Comparison of ENCODE assay signal across 8 mouse cellular contexts in the genomic region with DNA sequence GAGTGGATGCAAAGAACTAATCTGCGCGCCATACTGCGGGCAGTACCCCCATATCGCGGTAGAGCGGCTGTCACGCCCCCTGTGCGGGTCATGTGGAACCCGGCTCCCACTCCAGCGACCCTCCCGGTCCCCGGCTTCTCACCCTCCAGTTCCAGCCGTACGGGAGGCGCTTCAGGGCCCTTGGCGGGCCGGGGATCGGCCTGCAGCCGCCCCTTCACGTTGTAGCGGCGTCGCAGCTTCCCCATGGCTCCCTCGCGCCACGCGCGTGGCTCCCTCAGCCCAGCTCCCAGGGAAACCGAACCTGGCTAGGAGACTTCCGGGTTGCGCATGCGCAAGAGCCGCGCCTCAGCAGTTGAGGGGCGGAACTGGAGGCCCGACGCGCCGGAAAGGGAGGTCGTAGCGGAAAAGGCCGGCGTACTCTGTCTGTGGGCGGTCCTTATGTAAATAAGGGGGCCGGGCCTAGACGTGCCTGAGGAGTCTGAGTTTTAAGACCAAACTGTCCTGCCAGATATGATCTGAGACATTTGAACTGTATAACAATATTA. TPM values are rescaled to one million over a fixed set of nuclear protein-coding genes. Genes with fewer than 3 reads are reported as not detected.
DNase-seq lines count a peak whose midpoint lies in the region; ATAC-seq lines count a peak whose summit lies in the region.

Gene Dhx37, minus strand, starts transcription at position 329 of the 545 bp plus-strand sequence.

- H3K36me3 ChIP-seq in hindbrain, embryonic 14.5 days (replicated peaks; ENCODE audit: control insufficient read depth, insufficient read depth), result peaks cover 30% of the 10 kb centered on the region

- H3K4me1 ChIP-seq in hindbrain, embryonic 14.5 days (replicated peaks; ENCODE audit: control insufficient read depth, insufficient read depth, low read length), result peaks cover 11% of the 10 kb centered on the region

- H3K27me3 ChIP-seq in hindbrain, embryonic 14.5 days (ENCODE audit: control insufficient read depth, insufficient read depth, low read length), result no peaks in the 10 kb centered on the region

- peak within 1 kb of the TSS; percentile 62 for H3K27ac ChIP-seq in hindbrain, embryonic 14.5 days

- WGBS in hindbrain, embryonic 14.5 days, result under 1% methylated on average over 46 of the region's 46 CpGs

- peak; percentile 98 for DNase-seq in R1 (ENCODE audit: low read depth, low spot score)
- peak; percentile 92 to 97 for DNase-seq in cerebellum, postnatal 25 days
- DNase-seq in frontal cortex, postnatal 25 days (ENCODE audit: low spot score in 2 of 2), result peak; percentile 75 to 86
- peak; percentile 95 for DNase-seq in hindbrain, embryonic 14.5 days (ENCODE audit: low spot score)
- DNase-seq in layer of hippocampus, postnatal 36 days, result peak; percentile 91 to 93
- DNase-seq in lung, postnatal 36 days, result peak; percentile 96
- peak; percentile 97 for DNase-seq in retina, postnatal 1 day
- peak; percentile 78 to 90 for DNase-seq in urinary bladder, adult 18-20 months (ENCODE audit: low spot score in 2 of 2)

- H3K9me3 ChIP-seq in hindbrain, embryonic 14.5 days (ENCODE audit: control insufficient read depth, low read length), result no peaks in the 10 kb centered on the region

- H3K4me2 ChIP-seq in hindbrain, embryonic 14.5 days (replicated peaks), result peak within 1 kb of the TSS; percentile 88

- peak; percentile 92 for ATAC-seq in hindbrain, embryonic 14.5 days (ENCODE audit: low FRiP score)

- peak within 1 kb of the TSS; percentile 85 for H3K9ac ChIP-seq in hindbrain, embryonic 14.5 days

- H3K4me3 ChIP-seq in hindbrain, embryonic 14.5 days (replicated peaks; ENCODE audit: low read length), result peak within 1 kb of the TSS; percentile 75

RNA-seq across cellular contexts. Expression of gene Dhx37, which starts in this region (rescaled TPM):
- 6.8 and 10.2 TPM in 2 replicates for polyA plus RNA-seq in hindbrain, embryonic 14.5 days (2014; fragmentation: Nextera tagmentation; extraction: Ambion mirVana)
- total RNA-seq in layer of hippocampus, postnatal 36 days (2021), result 10 to 100 TPM; 12.2 to 12.7 TPM

Comparison
In these comparisons a context has a peak if more than half of its experiments do, and no peak if none do; other contexts are left out.
1. Peak in every context shown above with its lines: DNase-seq, ATAC-seq, H3K4me3 ChIP-seq and H3K27ac ChIP-seq.